Mouse (Mus musculus) heart, postnatal 4 days (tissue): Measurements from ENCODE around the gene Six5. TPM values are rescaled to one million over a fixed set of nuclear protein-coding genes. Genes with fewer than 3 reads are reported as not detected.

Experiments used
- DNase-seq: peaks from one replicate; pipeline ENCODE4 v3.0.0; 2021
- total RNA-seq, 2 experiments: library from RNA; stranded (reverse); gene quantifications; 2 replicates each; pipeline ENCODE4 v1.2.3; 2021

Six5 gene
- total RNA-seq, 2 experiments from 2014 or later, result 10.3 to 10.4 TPM

- no peak for DNase-seq
Measured at GRCm38 (mm10) chr7:19097217-19097616, 2.8 kb downstream of the Six5 start.

GRCm38 (mm10) chr7:19097863-19098262 is 3.5 kb downstream of the Six5 start:
- DNase-seq, result peak; percentile 72

DNA sequence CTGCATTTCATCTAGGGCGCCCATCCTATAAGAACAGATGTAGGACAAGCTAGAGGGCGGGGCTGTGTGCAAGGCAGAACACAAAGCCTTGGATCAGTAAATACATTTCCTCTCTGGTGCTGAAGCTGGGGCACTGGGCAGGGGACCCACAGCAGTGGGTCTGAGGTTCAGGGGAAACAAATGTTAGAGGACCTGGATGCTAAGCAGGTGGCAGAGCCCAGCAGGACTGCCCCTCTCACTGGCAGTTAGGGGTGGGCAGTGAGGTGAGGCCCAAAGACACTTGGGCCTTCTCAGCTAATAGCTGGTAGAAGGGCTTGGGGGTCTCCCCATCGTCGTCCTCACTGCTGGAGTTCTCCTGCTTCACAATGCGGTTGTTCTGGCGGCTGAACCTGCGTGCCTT is 4.4 kb downstream of the Six5 start:
- no peak for DNase-seq

- no peak for DNase-seq
Measured at GRCm38 (mm10) chr7:19100290-19100689, 5.9 kb downstream of the Six5 start.

- DNase-seq, result no peak
Measured at GRCm38 (mm10) chr7:19103741-19104140, 9.3 kb downstream of the Six5 start.

GRCm38 (mm10) chr7:19104486-19104885 is 10.1 kb downstream of the Six5 start:
- no peak for DNase-seq

DNA sequence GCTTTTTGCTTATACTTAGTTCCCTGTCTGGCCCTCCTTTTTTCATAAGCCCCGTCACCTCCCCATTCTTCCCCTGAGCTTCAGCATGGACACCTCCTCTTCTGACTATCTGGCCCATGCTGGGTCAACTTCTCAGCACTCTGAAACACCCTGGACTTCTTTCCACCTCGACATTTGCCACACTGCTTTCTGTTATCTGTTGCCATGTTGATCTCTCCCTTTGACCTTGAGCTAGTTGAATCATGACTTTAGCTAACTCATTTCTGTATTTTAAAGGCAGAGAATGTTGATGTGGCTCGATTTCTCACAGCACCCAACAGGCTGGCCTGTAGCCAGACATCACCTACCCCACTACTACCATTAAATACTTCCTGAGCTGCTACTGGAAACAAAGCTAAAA is 13.0 kb downstream of the Six5 start:
- DNase-seq, result no peak

DNA sequence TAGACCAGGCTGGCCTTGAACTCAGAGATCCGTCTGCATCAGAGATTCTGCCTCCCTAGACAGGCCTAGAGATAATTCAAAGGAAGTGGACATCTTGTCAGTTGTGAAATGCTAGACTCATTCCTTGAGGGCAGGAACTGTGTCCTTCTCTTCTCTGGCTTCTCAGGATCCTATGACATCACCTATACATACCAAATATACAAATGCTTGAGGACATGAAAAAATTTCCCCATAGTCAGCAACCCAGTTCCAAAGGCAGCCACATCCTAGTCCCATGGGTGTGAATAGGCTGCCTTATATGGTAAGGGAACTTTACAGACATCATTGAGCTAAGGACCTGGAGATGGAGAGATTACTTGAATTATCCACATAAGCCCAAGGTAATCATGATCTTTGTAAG is 15.2 kb downstream of the Six5 start:
- no peak for DNase-seq

- peak; percentile 65 for DNase-seq
Measured at GRCm38 (mm10) chr7:19118028-19118771, 23.8 kb downstream of the Six5 start, which contains the start of gene Gm4969. Gene Gm4969, minus strand, starts transcription at chr7:19118368.

- no peak for DNase-seq
Measured at GRCm38 (mm10) chr7:19119083-19119482, 24.7 kb downstream of the Six5 start.

DNA sequence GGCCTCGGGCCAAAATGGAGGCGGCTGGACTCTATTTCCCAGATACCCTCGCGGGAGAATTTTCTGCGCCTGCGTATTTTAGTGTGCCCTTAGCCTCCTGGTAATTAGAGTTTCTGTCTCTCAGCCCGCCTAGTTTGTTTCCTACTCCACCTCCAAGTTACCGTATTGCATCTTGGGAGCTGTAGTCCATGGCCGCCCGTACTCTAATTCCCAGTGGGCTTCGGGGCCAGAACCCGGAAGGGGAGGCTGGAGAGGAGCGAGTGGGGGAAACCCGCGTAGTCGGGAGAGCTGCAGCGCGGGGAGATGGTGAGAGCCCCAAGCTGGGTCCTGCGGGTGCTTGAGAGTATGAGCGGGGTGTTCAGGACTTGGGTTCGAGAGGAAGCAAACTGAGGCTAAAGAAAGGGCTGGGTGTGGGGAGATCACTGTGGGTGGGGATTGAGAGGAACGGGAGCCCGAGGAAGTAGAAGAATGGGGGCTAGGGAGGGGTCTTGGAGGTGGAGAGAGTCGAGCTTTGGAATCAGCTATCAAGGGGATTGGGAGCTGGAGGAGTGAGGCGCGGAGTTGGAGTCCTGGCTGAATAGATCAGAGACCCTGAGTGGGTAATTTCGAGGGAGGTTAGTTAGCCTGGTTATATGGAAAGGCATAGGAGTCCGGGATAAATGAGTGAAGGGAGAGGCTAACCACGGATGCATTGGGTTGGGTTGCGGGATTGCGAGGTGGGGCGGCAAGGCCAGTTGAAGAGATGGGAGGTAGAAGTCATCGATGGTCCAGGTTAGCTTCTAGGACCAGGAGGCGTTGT is 25.4 kb downstream of the Six5 start, which contains the start of gene Fbxo46:
Fbxo46 (plus strand) TSS at position 229 of the 799 bp plus-strand sequence.
- peak; percentile 92 for DNase-seq

DNA sequence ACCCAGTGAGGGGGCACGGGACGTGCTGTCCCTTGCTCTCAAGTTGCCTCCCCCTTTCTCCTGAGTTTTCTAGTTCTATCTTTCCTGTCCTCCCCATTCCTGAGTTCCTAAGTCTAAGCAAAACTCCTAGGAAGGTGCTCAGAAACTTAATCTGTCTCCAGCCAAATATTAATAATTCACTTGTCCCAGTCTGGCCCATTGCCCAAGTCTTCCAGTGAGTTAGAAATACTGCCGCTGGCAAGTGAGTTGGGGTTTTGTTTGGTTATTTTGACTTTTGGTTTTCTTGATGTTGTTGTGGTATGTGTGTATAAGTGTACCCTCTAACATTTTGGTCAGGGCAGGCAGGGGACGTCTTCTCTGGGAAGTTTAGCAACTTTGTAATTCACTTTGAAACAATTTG is 27.3 kb downstream of the Six5 start:
- no peak for DNase-seq

GRCm38 (mm10) chr7:19124713-19125112 is 30.3 kb downstream of the Six5 start:
- DNase-seq, result no peak

DNA sequence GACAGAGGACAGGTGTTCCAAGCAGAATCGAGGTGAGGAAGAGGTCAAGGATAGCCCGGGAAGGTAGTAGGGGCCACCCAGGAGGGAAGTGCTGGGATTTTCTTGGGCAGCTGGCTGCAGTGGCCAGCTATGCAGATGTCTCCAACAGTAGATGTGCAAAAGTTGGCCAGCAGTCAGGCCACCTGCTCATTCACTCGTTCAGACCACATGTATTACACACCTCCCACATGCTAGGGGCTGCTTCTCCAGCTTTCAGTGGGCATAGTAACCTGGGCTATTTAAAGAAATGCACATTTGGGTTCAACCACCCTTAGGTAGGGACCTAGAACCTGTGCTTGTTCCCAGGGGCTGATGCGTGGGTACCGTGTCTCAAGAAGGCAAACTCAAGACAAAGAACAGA is 33.4 kb downstream of the Six5 start:
- no peak for DNase-seq

- DNase-seq, result no peak
Measured at GRCm38 (mm10) chr7:19129396-19129795, 35.0 kb downstream of the Six5 start.

DNA sequence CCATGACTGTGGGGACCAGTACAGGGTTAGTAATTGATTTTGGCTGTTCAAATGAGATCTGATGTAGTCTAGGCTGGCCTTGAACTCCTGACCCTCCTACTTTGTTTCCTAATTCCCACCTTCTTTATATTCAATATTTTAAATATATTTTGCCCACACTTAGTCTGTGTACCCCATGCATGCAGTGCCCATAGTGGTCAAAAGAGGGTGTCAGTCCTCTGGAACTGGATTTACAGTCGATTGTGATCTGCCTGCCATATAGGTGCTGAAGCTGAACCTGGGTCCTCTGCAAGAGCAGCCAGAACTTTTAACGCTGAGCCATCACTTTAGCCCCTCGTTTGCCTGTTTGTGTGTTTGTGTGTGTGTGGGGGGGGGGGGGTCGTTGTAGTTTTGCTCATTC is 36.3 kb downstream of the Six5 start:
- no peak for DNase-seq

- DNase-seq, result peak; percentile 98
Measured at GRCm38 (mm10) chr7:19131324-19131848, 37.0 kb downstream of the Six5 start.

DNA sequence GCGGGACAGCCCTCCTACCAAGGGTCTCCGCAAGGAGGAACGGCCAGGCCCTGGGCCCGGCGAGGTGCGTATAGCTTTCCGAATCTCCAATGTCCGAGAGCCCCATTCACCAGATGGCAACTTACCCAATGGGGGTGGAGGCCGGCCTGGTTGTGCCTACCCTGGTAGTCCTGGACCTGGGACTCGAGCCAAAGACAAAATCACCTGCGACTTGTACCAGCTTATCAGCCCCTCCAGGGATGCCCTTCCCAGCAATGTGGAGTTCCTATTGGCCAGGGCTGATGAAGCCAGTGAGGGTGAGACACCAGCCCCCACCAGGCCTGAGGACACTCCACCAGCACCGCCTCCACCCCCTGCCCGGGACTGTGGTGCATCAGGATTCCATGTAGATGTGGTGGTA is 41.8 kb downstream of the Six5 start:
- DNase-seq, result no peak

GRCm38 (mm10) chr7:19136673-19137334 is 42.4 kb downstream of the Six5 start:
- no peak for DNase-seq

GRCm38 (mm10) chr7:19137380-19137779 is 43.0 kb downstream of the Six5 start:
- peak; percentile 75 for DNase-seq

GRCm38 (mm10) chr7:19146793-19147192 is 52.4 kb downstream of the Six5 start:
- no peak for DNase-seq

DNA sequence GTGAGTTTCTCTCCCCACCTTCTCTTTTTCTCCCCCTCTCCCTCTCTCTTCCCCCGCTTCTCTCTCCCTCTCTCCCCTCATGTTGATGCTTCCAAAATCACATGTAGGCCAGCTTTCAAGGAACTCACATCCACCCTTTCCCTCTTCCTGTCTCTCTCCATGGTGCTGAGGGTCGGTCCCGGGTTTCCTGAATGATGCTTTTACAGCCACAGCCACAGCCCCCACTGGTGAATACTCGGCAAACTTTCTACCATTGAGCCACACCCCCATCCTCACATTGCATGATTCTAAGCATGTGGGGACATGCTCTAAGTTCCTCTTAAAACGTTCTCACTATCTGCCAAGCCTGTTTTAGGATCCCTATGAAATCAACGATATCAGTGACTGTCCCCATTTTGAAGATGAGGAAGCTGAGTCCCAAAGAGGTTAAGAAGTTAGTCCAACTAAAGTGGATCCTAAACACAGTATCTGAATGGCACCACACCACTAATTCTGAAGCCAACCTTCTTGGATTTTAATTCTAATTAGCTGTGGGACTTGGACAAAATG is 53.2 kb downstream of the Six5 start:
- no peak for DNase-seq
